Mouse (Mus musculus) gastrocnemius, postnatal 25 days (tissue): ENCODE measurements around the gene Atp6v0a4. TPM values are rescaled to one million over a fixed set of nuclear protein-coding genes. Genes with fewer than 3 reads are reported as not detected.
A peak's percentile ranks its signal among the peaks of the same experiment; 100 is the strongest.

ENCODE experiments used
- DNase-seq: peaks from one replicate; pipeline ENCODE4 v3.0.0; 2022
- long read RNA-seq, 2 experiments: library from polyadenylated mRNA; stranded (forward); transcript quantifications; one replicate each; pipeline ENCODE4 v2.0.0; 2021
- total RNA-seq, 2 experiments: library from RNA; stranded (reverse); gene quantifications; 1 replicate in 1 of 2; 2 replicates in 1 of 2; pipeline ENCODE4 v1.2.3; 2021

The Atp6v0a4 gene
- 1 to 10 TPM in 1 of 2 experiments, under 1 TPM in 1; 0.72 to 1.1 TPM for total RNA-seq
- long read RNA-seq, experiment 1, result 0 reads
- long read RNA-seq, experiment 2, partial matches to known transcripts, result 2 of 2 reads
- long read RNA-seq, experiment 2, other reads (novel, unspliced or antisense), result 0 of 2 reads

DNA sequence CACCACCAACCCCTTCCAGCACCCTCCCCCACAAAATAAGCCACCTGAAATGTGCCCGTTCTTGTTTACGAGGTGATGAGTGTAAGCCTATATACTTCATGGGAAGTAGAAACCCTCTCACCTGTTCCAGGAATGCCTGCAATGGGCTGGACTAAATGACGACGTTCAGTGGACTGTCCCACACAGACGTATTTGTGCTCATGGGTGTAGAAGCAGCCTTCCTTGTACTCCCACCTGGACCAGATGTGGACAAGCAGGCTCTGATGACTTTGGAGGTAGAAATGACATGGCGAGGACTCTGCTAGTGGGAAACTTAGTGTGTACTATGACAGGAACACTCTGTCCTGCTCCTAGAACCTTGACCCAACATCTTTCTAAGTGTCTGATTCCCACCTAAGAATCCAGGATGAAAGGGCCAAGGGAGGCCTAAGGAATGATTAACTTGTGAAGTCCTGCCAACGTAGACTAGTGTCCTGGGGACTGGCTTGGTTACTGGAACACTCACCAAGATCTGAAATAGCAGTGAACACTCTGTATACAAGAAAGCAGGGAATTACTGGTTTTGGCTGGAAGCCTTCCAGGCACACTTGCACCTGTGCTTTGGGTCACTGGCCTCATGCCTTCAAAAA, at the start of gene Atp6v0a4:
TSS of gene Atp6v0a4 (minus strand) at position 380 of the 629 bp plus-strand sequence.
- no peak for DNase-seq

DNA sequence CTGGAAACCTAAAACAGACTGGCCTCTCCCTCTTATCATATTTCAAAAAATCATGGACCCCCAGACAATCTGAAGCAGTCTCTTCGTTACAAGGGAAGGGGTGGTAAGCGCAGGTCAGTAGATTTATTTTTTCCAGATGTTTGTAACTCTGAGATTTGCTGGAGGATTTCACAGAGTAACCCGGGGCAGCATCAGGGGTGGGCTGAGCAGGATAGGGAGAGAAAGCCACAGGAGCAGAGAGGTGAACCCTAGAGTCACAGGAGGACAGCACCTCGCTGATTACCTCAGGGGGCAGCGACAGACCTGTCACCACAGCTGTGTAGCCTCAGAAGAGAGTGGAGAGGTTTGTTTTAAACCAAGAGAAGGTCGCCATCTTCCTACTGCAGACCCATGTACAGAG, 41.0 kb upstream of the Atp6v0a4 start:
- DNase-seq, result no peak

DNA sequence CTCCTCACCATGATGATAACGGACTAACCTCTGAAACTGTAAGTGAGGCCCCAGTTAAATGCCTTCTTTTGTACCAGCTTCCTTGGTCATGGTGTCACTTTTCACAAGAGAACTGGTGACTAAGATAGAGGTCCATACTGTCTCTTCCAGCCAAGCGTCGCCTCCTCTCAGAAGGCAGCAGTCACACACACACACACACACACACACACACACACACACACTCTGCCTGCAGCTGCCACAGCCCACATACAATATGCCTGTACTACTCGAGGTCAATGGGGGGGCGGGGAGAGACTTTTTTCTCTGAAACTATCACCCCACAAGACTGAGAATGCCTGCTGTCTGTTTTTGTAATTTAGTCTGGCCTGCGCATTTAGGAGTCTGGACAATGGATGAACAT, 40.3 kb upstream of the Atp6v0a4 start:
- DNase-seq, result no peak

DNA sequence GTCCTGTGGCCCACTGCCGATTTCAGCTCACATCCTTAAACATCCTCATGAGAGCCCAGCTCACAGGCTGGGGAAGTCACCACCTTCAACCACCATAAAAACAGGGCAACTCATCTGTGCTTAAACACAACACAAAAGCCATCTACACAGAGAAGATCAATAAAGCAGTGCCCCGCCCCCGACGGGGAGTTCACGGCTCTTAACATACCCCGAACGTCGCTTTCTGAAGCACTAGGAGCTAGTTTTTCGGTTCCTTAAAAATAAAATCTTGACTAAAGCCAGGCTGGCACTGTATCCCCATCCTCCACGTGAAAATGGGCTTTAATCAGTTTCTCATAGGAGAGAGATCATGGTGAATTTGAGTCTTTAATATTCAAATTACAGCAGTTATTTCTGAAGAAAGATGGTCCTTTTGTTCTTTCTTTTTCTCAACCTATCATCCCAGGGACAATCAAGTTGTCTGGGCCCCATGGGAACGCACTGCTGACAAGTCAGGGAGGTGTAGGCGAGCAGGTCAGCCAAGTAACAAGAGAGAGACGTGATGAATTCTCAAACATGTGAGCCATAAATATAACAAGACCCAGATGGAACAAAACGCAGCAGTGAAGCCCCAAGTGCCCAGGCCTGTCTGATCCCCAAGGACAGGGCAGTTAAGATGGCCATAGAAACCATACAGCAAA, 38.6 kb upstream of the Atp6v0a4 start:
- DNase-seq, result no peak

DNA sequence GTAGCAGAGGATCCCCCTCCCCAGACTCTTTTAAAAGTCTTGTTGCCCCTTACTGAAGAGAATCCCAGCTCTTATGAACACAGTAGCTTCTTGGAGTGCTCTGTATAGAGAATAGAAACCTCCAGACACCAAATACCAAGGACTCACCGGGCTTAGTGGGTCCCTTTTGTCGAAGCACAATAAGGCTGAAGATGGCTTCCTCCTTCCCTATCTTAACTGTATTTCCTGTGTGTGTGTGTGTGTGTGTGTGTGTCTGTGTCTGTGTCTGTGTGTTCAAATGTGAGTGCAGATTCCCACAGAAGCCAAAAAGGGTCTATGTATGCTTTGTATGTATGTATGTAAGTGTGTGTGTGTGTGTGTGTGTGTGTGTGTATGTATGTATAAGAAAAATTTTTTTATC, 36.2 kb upstream of the Atp6v0a4 start:
- no peak for DNase-seq

DNA sequence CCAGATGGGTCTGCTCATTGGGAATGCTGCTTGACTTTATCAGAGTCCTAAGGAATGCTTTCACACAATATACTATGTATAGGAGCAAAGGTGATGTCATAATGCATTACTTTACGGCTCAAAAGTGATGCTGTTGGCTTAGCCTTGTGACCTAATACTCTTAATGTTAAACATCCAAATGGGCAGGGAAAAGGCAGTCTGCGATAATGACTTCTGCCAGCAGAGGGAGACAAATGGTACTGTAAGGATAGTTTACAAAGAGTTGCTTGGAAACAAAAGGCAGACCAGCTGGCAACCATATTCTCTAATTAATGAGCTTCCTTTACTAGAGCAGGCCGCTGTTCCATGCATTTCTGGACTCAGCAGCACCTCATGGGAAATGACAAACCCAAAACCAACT, 35.7 kb upstream of the Atp6v0a4 start:
- DNase-seq, result peak; percentile 26

DNA sequence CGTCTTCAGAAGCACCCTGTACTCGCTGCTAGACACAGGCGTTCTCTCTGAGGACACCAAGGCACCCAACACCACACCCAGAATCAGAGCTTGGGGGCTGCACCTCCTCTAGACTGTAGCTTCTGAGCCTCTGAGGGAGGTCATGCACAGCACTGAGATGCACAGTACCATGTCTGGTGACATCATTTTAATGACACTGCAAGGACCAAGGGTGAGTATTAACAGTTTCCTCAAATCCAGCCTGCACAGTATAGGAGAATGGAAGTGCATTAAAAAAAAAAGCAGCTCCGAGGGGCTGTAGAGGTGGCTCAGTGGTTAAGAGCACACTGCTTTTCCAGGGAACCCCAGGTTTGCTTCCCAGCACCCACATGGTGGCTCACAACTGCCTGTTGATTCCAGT, 35.2 kb upstream of the Atp6v0a4 start:
- no peak for DNase-seq

DNA sequence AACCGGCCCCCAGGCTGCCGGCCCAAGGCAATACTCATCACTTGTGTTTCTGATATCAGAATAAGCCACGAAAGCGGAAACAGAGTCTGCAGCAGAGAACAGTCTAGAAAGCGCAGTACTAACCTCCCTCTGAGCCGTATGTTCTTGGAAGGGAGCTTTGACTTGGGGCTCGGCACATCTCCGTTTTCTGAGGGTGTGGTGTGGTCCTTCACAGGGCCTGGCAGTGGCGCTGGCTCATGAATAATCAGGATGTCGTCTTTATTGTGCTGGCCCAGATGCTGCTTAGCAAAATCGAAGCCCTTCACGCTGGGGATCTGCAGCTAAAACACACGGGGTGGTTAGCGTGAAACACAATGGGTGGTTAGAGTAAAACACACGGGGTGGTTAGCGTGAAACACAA, 33.5 kb upstream of the Atp6v0a4 start:
- DNase-seq, result no peak

DNA sequence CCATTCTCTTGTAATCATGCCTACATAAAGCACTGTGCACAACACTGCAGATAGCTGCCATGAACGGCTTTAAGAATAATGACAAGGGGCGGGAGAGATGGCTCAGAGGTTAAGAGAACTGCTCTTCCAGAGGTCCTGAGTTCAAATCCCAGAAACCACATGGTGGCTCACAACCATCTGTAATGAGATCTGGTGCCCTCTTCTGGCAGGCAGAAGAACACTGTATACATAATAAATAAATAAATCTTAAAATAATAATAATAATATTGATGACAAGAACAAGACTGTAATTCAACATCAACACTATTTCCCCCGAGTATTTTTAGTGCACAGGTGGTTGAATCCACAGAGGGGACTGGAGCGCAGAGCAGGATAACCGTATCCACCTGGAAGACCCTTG, 31.8 kb upstream of the Atp6v0a4 start:
- no peak for DNase-seq

DNA sequence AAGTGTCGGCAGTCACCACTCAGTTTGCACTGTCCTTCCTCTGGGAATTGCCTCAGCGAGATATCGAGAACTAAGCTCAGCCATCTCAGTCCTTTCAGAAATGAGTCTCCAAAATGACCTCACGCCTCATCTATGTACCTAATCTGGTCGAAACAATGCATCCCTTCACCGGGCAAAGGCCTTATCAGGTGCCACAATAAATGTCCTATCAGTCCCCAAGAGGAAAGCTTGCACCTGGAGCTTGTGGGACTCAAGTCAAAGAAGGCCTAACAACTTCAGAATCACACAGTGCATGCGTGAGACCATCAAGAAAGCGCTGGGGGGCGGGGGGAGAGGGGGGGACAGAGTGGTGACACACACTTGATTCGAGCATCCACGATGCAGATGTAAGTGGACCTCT, 27.9 kb upstream of the Atp6v0a4 start:
- no peak for DNase-seq

DNA sequence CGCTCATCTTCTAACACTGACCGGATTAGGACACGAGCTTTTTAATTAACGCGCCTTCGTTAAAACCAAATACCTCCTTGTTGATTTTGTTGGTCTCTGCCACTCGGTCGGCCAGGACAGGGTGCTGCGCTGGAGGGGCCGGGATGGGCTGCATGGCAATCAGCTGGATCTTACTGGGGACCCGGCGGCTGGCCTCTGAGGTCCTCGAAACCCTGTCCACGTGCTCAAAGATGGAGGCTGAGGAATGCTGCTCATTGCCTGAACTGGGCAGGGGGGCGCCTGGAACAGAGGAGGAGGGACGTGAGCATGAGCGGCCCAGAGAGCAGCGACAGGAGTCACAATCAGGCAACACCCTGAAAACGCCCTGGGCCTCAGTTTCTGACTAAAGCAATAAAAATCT, 25.1 kb upstream of the Atp6v0a4 start:
- no peak for DNase-seq

DNA sequence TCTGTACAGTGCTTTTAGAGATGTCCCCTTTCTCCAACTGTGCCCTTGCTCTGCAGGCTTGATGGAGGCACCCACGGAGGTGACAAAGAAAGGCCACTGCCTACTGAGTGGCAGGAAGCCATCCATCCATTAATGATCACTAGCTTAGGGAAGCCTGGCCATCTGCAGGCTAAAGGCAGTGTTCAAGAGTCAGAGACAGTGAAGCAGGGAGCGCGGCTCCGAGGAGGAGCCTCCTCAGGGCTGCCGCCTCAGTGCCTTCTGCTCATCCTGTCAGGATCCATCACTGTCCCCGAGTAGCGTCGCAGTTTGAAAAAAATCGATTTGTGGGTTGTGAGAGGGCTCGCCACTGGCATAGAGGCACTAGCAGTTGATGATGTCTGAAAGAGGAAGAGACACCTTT, 24.2 kb upstream of the Atp6v0a4 start:
- DNase-seq, result no peak

DNA sequence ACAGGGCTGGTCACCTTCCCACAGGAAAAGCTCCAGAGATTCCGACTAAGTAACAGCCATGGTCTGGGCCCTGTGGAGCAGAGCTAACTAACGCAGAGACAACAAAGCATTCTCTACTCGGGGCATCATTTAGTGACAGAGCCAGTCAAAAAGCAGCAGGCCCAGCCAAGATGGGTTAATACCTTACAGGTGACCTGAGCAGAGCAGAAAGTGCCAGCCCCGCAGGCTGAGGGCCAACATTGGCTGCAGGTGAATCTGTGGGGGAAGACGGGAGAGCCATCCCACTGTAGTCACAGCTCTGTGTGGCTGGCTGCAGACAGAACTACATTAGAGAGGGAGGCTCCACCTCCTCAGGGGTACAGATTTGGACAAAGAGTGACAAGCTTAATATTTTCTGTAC, 22.9 kb upstream of the Atp6v0a4 start:
- DNase-seq, result no peak

DNA sequence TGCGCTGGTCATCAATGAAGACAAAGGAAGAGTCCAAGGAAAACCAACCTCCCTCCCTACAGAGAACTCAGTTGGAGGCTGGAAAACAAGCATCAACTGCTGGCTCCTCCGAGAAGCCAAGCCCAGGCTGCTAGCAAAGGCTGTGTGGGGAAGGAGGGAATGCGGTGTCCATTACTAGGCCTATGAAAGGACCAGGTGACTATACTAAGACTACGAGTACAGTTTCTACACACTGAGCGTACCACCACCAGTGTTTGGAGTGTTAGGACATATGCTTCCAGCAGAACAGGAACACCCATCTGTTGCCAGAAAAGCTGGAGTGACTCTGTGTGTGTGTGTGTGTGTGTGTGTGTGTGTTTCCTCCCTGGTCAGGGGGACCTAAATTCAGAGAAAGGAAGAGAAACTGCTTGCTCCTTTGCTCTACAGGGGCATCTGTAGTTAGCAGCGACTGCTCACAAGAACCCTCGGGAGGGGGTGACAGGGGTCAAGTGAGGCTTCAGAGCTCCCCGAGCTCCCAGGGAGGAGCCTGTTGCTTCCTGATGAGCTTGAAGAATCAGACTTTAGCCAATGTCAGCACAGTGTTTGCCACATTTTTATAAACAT, 21.2 kb upstream of the Atp6v0a4 start:
- peak; percentile 19 for DNase-seq

DNA sequence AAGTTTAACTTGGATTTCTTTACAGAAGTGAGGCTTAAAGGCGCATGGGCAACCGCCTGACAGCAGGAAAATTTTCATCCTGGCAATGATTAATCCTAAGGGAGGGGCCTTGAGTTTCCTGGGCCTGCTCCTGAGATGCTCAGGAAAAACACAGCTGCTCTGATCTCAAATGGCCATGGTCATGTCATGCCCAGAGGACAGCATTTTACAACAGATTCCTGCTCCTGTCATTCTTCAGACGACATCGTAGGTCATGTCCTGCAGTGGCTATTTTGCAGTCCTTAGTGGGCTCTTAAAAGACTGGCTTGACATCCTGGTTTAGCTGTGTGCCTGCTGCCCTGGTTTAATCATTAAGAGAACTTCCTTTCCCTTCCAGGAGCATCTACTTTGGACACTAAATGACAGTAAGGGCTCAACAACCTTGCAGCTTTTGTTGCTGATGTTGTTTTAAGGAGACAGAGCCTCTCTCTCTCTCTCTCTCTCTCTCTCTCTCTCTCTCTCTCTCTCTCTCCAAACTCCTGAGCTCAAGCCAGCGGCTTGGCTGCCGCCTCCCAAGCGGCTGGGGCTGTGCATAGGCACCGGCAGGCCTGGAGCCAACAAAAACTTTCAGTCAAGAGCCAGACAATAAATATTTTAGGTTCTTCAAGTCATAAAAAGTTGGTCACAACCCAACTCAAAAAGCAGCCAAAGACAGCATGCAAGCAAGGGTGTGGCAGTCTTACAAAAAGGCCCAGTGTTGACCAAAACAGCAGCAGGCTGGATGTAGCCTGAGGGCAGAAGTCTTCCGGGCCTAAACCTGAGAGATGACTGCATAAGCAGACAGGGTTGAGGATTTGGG, 20.0 kb upstream of the Atp6v0a4 start:
- DNase-seq, result peak; percentile 78

DNA sequence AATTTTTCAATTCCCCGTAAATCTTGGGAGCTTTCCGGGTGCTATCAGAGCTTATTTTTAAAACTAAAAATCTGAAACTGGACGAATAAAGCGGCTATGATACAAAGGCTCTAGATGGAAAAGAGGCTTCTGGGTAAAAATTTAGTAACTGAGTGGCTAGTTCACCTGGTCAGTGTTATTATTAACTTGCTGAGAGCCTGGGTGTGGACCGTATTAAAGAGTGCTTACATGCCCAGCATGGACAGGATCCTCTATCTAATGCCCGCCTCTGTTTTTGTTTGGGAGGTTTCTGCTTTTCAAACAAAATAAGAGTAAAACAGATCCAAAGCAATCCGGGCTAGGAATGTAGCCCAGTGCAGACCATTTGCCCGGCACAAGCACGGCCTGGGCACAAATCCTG, 16.0 kb upstream of the Atp6v0a4 start:
- DNase-seq, result no peak

DNA sequence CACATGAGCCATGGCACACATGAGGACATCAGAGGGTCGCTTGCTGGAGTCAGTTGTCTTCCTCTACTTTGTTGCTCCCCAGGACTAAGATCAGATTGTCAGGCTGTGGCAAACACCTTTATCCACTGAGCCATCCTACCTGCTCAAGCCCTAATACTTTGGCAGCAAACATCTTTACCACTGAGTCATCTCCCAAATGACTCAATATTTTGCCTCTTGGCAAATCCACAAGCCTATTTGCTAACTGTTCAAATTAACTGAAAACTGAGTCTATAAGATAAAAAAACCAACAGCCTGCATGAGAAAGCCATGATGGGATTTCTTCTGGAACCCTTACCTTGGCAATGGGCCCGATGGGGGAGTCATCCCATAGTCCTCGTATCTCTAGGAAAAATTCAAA, 14.7 kb upstream of the Atp6v0a4 start:
- no peak for DNase-seq

DNA sequence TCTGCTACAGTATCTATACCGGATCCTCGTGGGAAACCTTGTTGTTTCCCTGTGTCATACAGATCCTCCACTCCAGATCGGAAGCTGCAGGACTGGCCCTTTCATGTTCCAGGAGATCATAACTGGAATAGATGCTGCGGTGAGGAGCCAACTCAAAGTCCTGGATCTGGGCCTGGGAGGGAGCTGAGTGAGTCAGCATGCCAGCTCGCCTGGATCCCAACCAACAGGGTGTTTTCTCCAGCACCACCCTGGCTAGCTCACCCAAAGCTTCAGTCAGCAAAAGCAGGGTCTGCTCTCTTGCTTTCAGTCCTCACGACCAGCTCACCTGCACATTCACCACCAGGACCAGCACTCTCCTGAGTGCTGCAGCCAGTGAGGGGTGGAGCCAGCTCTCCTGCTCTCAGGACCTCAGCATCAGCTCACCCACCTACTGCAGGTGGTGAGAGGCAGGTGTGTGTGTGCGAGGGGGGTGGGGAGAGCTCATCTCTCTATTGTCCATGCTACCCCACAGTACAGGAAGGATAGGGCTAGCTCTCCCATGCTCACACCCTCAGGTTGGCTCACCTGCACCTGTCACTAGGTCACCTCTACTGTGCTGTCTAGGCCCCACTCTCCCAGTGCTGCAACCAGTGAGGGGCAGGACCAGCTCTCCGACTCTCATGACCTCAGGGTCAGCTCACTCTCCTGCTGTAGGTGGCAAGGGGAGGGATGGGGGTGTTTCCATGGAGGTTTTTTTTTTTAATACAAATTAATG, 10.6 kb upstream of the Atp6v0a4 start:
- DNase-seq, result peak; percentile 69

DNA sequence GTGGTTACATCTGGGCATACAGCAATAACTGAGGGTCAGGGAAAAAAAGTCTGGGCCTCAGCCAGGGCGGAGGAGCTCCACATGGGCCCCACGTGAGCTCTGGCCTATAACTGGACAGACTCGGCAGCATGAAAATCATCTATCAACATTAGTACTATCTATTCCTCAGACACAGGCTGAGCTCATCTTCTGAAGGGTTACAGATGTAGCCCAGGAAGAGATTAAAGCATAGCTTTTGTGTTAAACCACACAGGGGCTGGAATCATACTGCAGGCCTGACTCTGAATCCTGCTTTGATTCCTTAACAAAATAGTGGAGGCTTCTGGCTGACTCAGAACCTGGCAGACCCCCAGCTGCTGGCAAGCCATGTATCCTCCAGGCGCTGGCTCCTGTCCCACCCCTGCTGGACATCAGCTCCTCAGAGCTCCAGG, 7.4 kb upstream of the Atp6v0a4 start:
- DNase-seq, result peak; percentile 41

DNA sequence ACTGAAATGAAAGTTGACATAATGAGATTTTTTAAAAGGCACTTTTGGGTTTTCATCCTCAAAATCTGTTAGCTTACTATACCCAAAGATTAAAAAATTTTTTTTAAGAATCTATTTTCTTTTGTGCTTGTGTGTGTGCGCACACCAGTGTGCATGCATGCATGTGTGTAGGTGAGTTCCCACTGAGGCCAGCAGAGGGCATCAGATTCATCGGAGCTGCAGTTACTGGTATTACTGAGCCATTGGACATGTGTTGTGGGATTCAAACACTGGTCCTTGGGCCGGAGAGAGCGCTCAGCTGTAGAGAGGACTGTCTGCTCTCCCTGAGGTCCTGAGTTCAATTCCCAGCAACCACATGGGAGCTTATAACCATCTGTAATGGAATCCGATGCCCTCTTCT, 5.5 kb upstream of the Atp6v0a4 start:
- no peak for DNase-seq

DNA sequence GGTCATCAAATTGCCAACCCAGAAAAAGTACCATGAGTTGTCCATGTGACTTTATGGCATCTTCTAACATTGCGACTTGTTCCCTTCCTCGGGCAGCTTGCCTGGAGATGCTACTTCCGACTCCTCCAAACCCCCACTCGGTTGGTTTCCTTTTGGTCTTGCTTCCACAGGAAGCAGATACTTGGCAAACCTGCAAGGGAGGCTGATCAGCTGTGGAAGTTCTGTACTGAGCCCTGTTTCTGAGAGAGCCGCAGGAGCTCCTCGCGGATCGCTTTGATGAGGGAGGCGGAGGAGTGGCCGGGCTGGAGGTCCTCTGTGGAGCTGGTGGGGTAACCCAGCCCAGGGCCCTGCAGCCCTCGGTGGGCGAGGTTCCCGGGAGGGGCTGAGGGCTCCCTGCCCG, 3.7 kb upstream of the Atp6v0a4 start:
- DNase-seq, result no peak

DNA sequence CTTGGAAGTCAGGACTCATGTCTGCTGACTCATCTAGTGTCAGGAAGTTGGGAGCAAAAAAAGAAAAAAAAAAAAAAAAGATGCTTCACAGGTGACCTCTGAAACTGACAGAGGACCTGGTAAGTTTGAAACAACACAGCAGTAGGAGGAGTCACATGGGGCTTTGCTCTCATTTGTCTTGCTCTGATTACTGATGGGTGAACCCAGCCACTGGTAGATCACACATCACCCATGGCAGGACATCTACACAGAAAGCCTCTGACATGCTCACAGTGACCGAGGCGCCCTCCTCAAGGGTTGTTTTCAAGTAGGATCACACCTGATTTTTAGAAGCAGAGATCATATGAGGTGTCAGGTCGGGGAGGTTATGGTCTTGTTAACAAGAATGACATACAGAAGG, 1.1 kb upstream of the Atp6v0a4 start:
- DNase-seq, result no peak
